Comparison of ENCODE assay signal across 18 mouse cellular contexts in genomic region chr7:128960575-128960974, GRCm38 (mm10).
DNase-seq lines count a peak whose midpoint lies in the region; ATAC-seq and TF ChIP-seq lines count a peak whose summit lies in the region.
"Had no signal": no experiment of that assay in that cellular context is flagged by ENCODE, and none has a peak within 500 bp of the region (broad histone marks: within the 10 kb centered on the region; RNA-seq: fewer than 3 reads in every experiment).

No protein-coding gene starts in this region.

- no peak overlapping the region for H3K4me2 ChIP-seq in forebrain, postnatal 0 days (ENCODE audit: low read depth)
- H3K4me2 ChIP-seq in forebrain, embryonic 13.5 days = no peak overlapping the region
- no peak overlapping the region for H3K4me2 ChIP-seq in midbrain, postnatal 0 days (ENCODE audit: low read depth, low read length, poor library complexity, severe bottlenecking)
- H3K4me2 ChIP-seq in midbrain, embryonic 11.5 days = no peak overlapping the region
- H3K4me2 ChIP-seq: embryonic facial prominence, embryonic 13.5 days; heart, embryonic 12.5 days; hindbrain, embryonic 15.5 days had no signal

- no peak overlapping the region for H3K4me3 ChIP-seq in forebrain, postnatal 0 days (ENCODE audit: low read depth, low read length)
- H3K4me3 ChIP-seq in forebrain, embryonic 13.5 days = no peak overlapping the region
- H3K4me3 ChIP-seq in midbrain, postnatal 0 days (ENCODE audit: low read depth, low read length) = no peak overlapping the region
- no peak overlapping the region for H3K4me3 ChIP-seq in midbrain, embryonic 11.5 days (ENCODE audit: low read depth, low read length)
- H3K4me3 ChIP-seq: embryonic facial prominence, embryonic 13.5 days; gastrocnemius, adult 2 months; heart, embryonic 12.5 days; hindbrain, embryonic 15.5 days had no signal

- 61% methylated on average over 5 of the region's 5 CpGs for WGBS in forebrain, postnatal 0 days
- 86% methylated on average over 5 of the region's 5 CpGs for WGBS in forebrain, embryonic 13.5 days
- 89% methylated on average over 5 of the region's 5 CpGs for WGBS in midbrain, postnatal 0 days
- 90% methylated on average over 5 of the region's 5 CpGs for WGBS in midbrain, embryonic 11.5 days

- ATAC-seq in forebrain, postnatal 0 days = no peak
- ATAC-seq in forebrain, embryonic 13.5 days = no peak
- ATAC-seq in midbrain, postnatal 0 days (ENCODE audit: low FRiP score) = no peak
- no peak for ATAC-seq in midbrain, embryonic 11.5 days (ENCODE audit: low FRiP score)
- ATAC-seq: activated CD4-positive, CD25-positive, alpha-beta regulatory T cell, adult 4 months; inflammation-experienced regulatory T-cells, adult 6 months; intestine, postnatal 0 days; Patski had no signal

- no peak overlapping the region for H3K27ac ChIP-seq in forebrain, postnatal 0 days (ENCODE audit: low read depth, low read length)
- no peak overlapping the region for H3K27ac ChIP-seq in forebrain, embryonic 13.5 days
- H3K27ac ChIP-seq in midbrain, postnatal 0 days (ENCODE audit: low read depth, low read length) = no peak overlapping the region
- H3K27ac ChIP-seq in midbrain, embryonic 11.5 days (ENCODE audit: low read depth, low read length) = no peak overlapping the region
- H3K27ac ChIP-seq: embryonic facial prominence, embryonic 13.5 days; gastrocnemius, adult 2 months; hindbrain, embryonic 15.5 days had no signal

- peak; percentile 78 to 84 for DNase-seq in cerebellum, postnatal 10 days
- no peak for DNase-seq in cerebellum, adult 11 months
- peak; percentile 30 for DNase-seq in forebrain, postnatal 0 days
- DNase-seq in midbrain, postnatal 0 days (ENCODE audit: low spot score) = peak; percentile 65
- no peak for DNase-seq in midbrain, embryonic 11.5 days (ENCODE audit: low spot score, missing footprints)
- DNase-seq: adrenal gland, adult 2 months; cerebellum, adult 2 months; cerebellum, postnatal 36 days; gastrocnemius, adult 2 months; gastrocnemius, postnatal 25 days had no signal

- no peaks in the 10 kb centered on the region for H3K4me1 ChIP-seq in forebrain, postnatal 0 days (ENCODE audit: insufficient read depth)
- H3K4me1 ChIP-seq in forebrain, embryonic 13.5 days = no peaks in the 10 kb centered on the region
- H3K4me1 ChIP-seq in midbrain, postnatal 0 days (ENCODE audit: insufficient read depth, low read length) = 0 out of 2 replicates have a peak, but pooled peaks cover 4% of the 10 kb centered on the region
- no peaks in the 10 kb centered on the region for H3K4me1 ChIP-seq in midbrain, embryonic 11.5 days (ENCODE audit: control insufficient read depth, insufficient read depth, low read length)
- H3K4me1 ChIP-seq: embryonic facial prominence, embryonic 13.5 days; heart, embryonic 12.5 days; hindbrain, embryonic 15.5 days had no signal

- TF ChIP-seq CTCF in forebrain, postnatal 0 days (IDR thresholded peaks at IDR 0.05; ENCODE audit: low read depth) = no peak
- no peak for TF ChIP-seq CTCF in midbrain, postnatal 0 days (IDR thresholded peaks at IDR 0.05)

- H3K36me3 ChIP-seq in forebrain, postnatal 0 days (ENCODE audit: insufficient read depth) = no peaks in the 10 kb centered on the region
- no peaks in the 10 kb centered on the region for H3K36me3 ChIP-seq in forebrain, embryonic 13.5 days (ENCODE audit: poor library complexity, severe bottlenecking)
- no peaks in the 10 kb centered on the region for H3K36me3 ChIP-seq in midbrain, postnatal 0 days (ENCODE audit: insufficient read depth, low read length)
- no peaks in the 10 kb centered on the region for H3K36me3 ChIP-seq in midbrain, embryonic 11.5 days (ENCODE audit: control insufficient read depth, insufficient read depth, low read length)
- H3K36me3 ChIP-seq: embryonic facial prominence, embryonic 13.5 days; heart, embryonic 12.5 days; hindbrain, embryonic 15.5 days had no signal

- no peaks in the 10 kb centered on the region for H3K9me3 ChIP-seq in forebrain, postnatal 0 days (ENCODE audit: low read length)
- H3K9me3 ChIP-seq in forebrain, embryonic 13.5 days (replicated peaks) = no peaks in the 10 kb centered on the region
- H3K9me3 ChIP-seq in midbrain, postnatal 0 days (ENCODE audit: low read length) = no peaks in the 10 kb centered on the region
- no peaks in the 10 kb centered on the region for H3K9me3 ChIP-seq in midbrain, embryonic 11.5 days (ENCODE audit: control insufficient read depth, low read length)
- H3K9me3 ChIP-seq: embryonic facial prominence, embryonic 13.5 days; heart, embryonic 12.5 days; hindbrain, embryonic 15.5 days had no signal

- H3K27me3 ChIP-seq in forebrain, postnatal 0 days (ENCODE audit: insufficient read depth, low read length) = no peaks in the 10 kb centered on the region
- no peaks in the 10 kb centered on the region for H3K27me3 ChIP-seq in forebrain, embryonic 13.5 days
- no peaks in the 10 kb centered on the region for H3K27me3 ChIP-seq in midbrain, postnatal 0 days (ENCODE audit: insufficient read depth, low read length)
- H3K27me3 ChIP-seq in midbrain, embryonic 11.5 days (ENCODE audit: control insufficient read depth, insufficient read depth, low read length) = no peaks in the 10 kb centered on the region
- H3K27me3 ChIP-seq: embryonic facial prominence, embryonic 13.5 days; heart, embryonic 12.5 days; hindbrain, embryonic 15.5 days; Patski had no signal

- H3K9ac ChIP-seq in forebrain, postnatal 0 days = no peak overlapping the region
- no peak overlapping the region for H3K9ac ChIP-seq in forebrain, embryonic 13.5 days
- no peak overlapping the region for H3K9ac ChIP-seq in midbrain, postnatal 0 days (replicated peaks; ENCODE audit: low read length, poor library complexity, severe bottlenecking)
- H3K9ac ChIP-seq in midbrain, embryonic 11.5 days (ENCODE audit: low read length) = no peak overlapping the region
- H3K9ac ChIP-seq: embryonic facial prominence, embryonic 13.5 days; heart, embryonic 12.5 days; hindbrain, embryonic 15.5 days had no signal

Comparison
In these comparisons a context has a peak if more than half of its experiments do, and no peak if none do; other contexts are left out.
1. DNase-seq: peak in cerebellum, postnatal 10 days (2 of 2), forebrain, postnatal 0 days (single experiment) and midbrain, postnatal 0 days (single experiment); none in cerebellum, adult 11 months (single experiment) and midbrain, embryonic 11.5 days (single experiment).